ENCODE assay signal across 14 mouse cellular contexts in genomic region chr4:10051296-10052267, GRCm38 (mm10).
DNase-seq lines count a peak whose midpoint lies in the region; ATAC-seq and TF ChIP-seq lines count a peak whose summit lies in the region.
"Had no signal": no experiment of that assay in that cellular context is flagged by ENCODE, and none has a peak within 500 bp of the region (broad histone marks: within the 10 kb centered on the region; RNA-seq: fewer than 3 reads in every experiment).

No protein-coding gene starts in this region.

- ATAC-seq in hindbrain, embryonic 13.5 days (ENCODE audit: low FRiP score): peak; percentile 92
- peak; percentile 86 for ATAC-seq in midbrain, embryonic 13.5 days

- no peaks in the 10 kb centered on the region for H3K36me3 ChIP-seq in hindbrain, embryonic 13.5 days
- no peaks in the 10 kb centered on the region for H3K36me3 ChIP-seq in midbrain, embryonic 13.5 days
- H3K36me3 ChIP-seq in heart, adult 2 months (ENCODE audit: control insufficient read depth, insufficient read depth, low read length): no peaks in the 10 kb centered on the region
- H3K36me3 ChIP-seq: liver, embryonic 15.5 days had no signal

- TF ChIP-seq EP300 in heart, adult 2 months (IDR thresholded peaks at IDR 0.05; ENCODE audit: insufficient read depth, low read depth, low read length): no peak

- 62% methylated on average over 5 of the region's 5 CpGs for WGBS in hindbrain, embryonic 13.5 days
- 71% methylated on average over 5 of the region's 5 CpGs for WGBS in midbrain, embryonic 13.5 days
- WGBS in heart, adult 2 months: 50% methylated on average over 5 of the region's 5 CpGs

- no peak overlapping the region for H3K4me2 ChIP-seq in hindbrain, embryonic 13.5 days
- no peak overlapping the region for H3K4me2 ChIP-seq in midbrain, embryonic 13.5 days (replicated peaks)
- H3K4me2 ChIP-seq: liver, embryonic 15.5 days had no signal

- intact Hi-C loops in heart, adult 2 months (cut with DNase I): no loop called here

- DNase-seq in embryo, embryonic 11 days: peak; percentile 34
- no peak for DNase-seq in embryo, embryonic 9.5 days (ENCODE audit: extremely low spot score)
- peak; percentile 80 for DNase-seq in brain, embryonic 14.5 days (ENCODE audit: low read depth)
- DNase-seq in adrenal gland, postnatal 4 days (ENCODE audit: low spot score in 2 of 2): no peak
- DNase-seq in heart, adult 2 months: no peak
- DNase-seq in layer of hippocampus, postnatal 36 days: no peak
- DNase-seq: cerebellum, adult 2 months; heart, postnatal 14 days; kidney, adult 11 months; right cerebral cortex, postnatal 25 days; thymus, postnatal 14 days had no signal

- TF ChIP-seq POLR2A in brain, embryonic 14.5 days (IDR thresholded peaks at IDR 0.05; ENCODE audit: borderline replicate concordance, extremely low read depth, insufficient read depth, insufficient read length, poor library complexity, severe bottlenecking): no peak
- no peak for TF ChIP-seq POLR2A in heart, adult 2 months (IDR thresholded peaks at IDR 0.05; ENCODE audit: insufficient read depth, low read depth, low read length)

- no peaks in the 10 kb centered on the region for H3K9me3 ChIP-seq in hindbrain, embryonic 13.5 days
- no peaks in the 10 kb centered on the region for H3K9me3 ChIP-seq in midbrain, embryonic 13.5 days
- H3K9me3 ChIP-seq: liver, embryonic 15.5 days had no signal

- no peak overlapping the region for H3K27ac ChIP-seq in hindbrain, embryonic 13.5 days
- H3K27ac ChIP-seq in midbrain, embryonic 13.5 days: no peak overlapping the region
- H3K27ac ChIP-seq in heart, adult 2 months: no peak overlapping the region
- H3K27ac ChIP-seq: liver, embryonic 15.5 days had no signal

- H3K27me3 ChIP-seq in hindbrain, embryonic 13.5 days: no peaks in the 10 kb centered on the region
- no peaks in the 10 kb centered on the region for H3K27me3 ChIP-seq in midbrain, embryonic 13.5 days
- no peaks in the 10 kb centered on the region for H3K27me3 ChIP-seq in heart, adult 2 months (ENCODE audit: control insufficient read depth, insufficient read depth, low read length)
- H3K27me3 ChIP-seq: liver, embryonic 15.5 days had no signal

- H3K4me3 ChIP-seq in hindbrain, embryonic 13.5 days: no peak overlapping the region
- H3K4me3 ChIP-seq in midbrain, embryonic 13.5 days (replicated peaks): no peak overlapping the region
- H3K4me3 ChIP-seq in heart, adult 2 months: no peak overlapping the region
- H3K4me3 ChIP-seq: liver, embryonic 15.5 days had no signal

- no peak for TF ChIP-seq CTCF in brain, embryonic 14.5 days (IDR thresholded peaks at IDR 0.05; ENCODE audit: borderline replicate concordance, extremely low read depth, insufficient read depth, insufficient read length)
- TF ChIP-seq CTCF in heart, adult 2 months (IDR thresholded peaks at IDR 0.05): no peak

- 0 out of 2 replicates have a peak, but pooled peaks cover 2% of the 10 kb centered on the region for H3K4me1 ChIP-seq in hindbrain, embryonic 13.5 days (replicated peaks)
- H3K4me1 ChIP-seq in midbrain, embryonic 13.5 days (replicated peaks): peaks cover 5% of the 10 kb centered on the region
- H3K4me1 ChIP-seq in heart, adult 2 months (ENCODE audit: control insufficient read depth, insufficient read depth, low read length): no peaks in the 10 kb centered on the region
- H3K4me1 ChIP-seq: liver, embryonic 15.5 days had no signal

- H3K79me2 ChIP-seq in heart, adult 2 months (replicated peaks; ENCODE audit: control insufficient read depth, insufficient read depth, low read length): no peaks in the 10 kb centered on the region

- H3K9ac ChIP-seq in hindbrain, embryonic 13.5 days: no peak overlapping the region
- no peak overlapping the region for H3K9ac ChIP-seq in midbrain, embryonic 13.5 days (replicated peaks)
- H3K9ac ChIP-seq in heart, adult 2 months (ENCODE audit: low read depth, low read length): no peak overlapping the region
- H3K9ac ChIP-seq: liver, embryonic 15.5 days had no signal

Comparison
In these comparisons a context has a peak if more than half of its experiments do, and no peak if none do; other contexts are left out.
1. DNase-seq: peak in embryo, embryonic 11 days (single experiment) and brain, embryonic 14.5 days (single experiment); none in embryo, embryonic 9.5 days (single experiment), adrenal gland, postnatal 4 days (0 of 2), heart, adult 2 months (0 of 2) and layer of hippocampus, postnatal 36 days (0 of 2).